Mouse (Mus musculus): ENCODE measurements at regions not wholly inside any gene's neighbourhood (a gene's known extent, or its start where the extent isn't known, plus 50 kb on each side); places are given as distances from the start of the nearest gene placed in this dataset.

DNA sequence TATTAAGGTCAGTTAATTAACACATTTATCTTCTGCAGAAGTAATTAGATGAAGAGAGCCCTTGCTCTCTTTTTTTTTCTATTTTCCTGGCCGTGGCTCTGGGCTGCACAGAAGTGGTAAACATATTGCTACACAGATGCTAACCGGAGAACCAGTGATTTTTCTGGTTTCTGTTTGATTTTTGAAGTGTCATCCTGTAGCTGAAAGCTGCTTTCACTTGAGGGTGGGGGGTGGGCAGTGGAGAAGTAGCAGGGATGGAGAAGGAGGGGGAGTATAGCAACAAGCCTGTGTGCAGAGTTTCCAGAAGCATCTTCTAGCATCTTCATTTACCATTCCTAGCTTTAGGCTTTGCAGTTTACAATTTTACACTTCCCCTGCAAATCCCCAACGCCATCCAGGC, 72.3 kb upstream of the Vwde start:
- TF ChIP-seq JUND (IDR thresholded peaks at IDR 0.05; ENCODE audit: low read depth, low read length) (no peak), POLR2A (IDR thresholded peaks at IDR 0.05; ENCODE audit: control insufficient read depth in 1 of 2, insufficient read depth in 1 of 2, low read depth in 1 of 2, low read length in 2 of 2, poor library complexity in 1 of 2) (no peak), ZMIZ1 (IDR thresholded peaks at IDR 0.05; ENCODE audit: low read depth, low read length) (no peak), RAD21 (IDR thresholded peaks at IDR 0.05; ENCODE audit: low read depth, low read length) (no peak), MAZ (IDR thresholded peaks at IDR 0.05; ENCODE audit: low read depth, low read length) (no peak), ETS1 (IDR thresholded peaks at IDR 0.05; ENCODE audit: low read depth, low read length) (no peak), USF1 (IDR thresholded peaks at IDR 0.05; ENCODE audit: low read depth, low read length) (no peak), GATA1 (IDR thresholded peaks at IDR 0.05; ENCODE audit: low read depth, low read length) (no peak), ZKSCAN1 (IDR thresholded peaks at IDR 0.05; ENCODE audit: low read depth, low read length) (no peak), CTCF (IDR thresholded peaks at IDR 0.05 in 2 of 3, conservative IDR thresholded peaks at IDR 0.05 in 1 of 3; ENCODE audit: control insufficient read depth in 1 of 3, insufficient read depth in 1 of 3, low read depth in 2 of 3, low read length in 3 of 3, poor library complexity in 1 of 3, severe bottlenecking in 1 of 3) (no peak), MEF2A (IDR thresholded peaks at IDR 0.05; ENCODE audit: extremely low read depth, insufficient replicate concordance, low read depth, low read length, poor library complexity, severe bottlenecking) (no peak), SIN3A (IDR thresholded peaks at IDR 0.05; ENCODE audit: low read length) (no peak), ZNF384 (IDR thresholded peaks at IDR 0.05; ENCODE audit: low read depth, low read length) (no peak), TBP (IDR thresholded peaks at IDR 0.05; ENCODE audit: low read depth, low read length) (no peak)
